Mouse (Mus musculus): ENCODE results near the gene Dusp9. TPM values are rescaled to one million over a fixed set of nuclear protein-coding genes. Genes with fewer than 3 reads are reported as not detected.

The Dusp9 gene
- total RNA-seq, 1 experiment = 197 TPM

GRCm38 (mm10) chrX:73645121-73645520 is 5.9 kb downstream of the Dusp9 start:
- peak; percentile 90 for TF ChIP-seq ZNF384 (IDR thresholded peaks at IDR 0.05; ENCODE audit: low read depth, low read length)
- no peak for TF ChIP-seq MAFK (IDR thresholded peaks at IDR 0.05; ENCODE audit: insufficient read depth, low read depth, low read length)
- no peak for TF ChIP-seq ZC3H11A (IDR thresholded peaks at IDR 0.05; ENCODE audit: borderline replicate concordance, low read depth, low read length)

GRCm38 (mm10) chrX:73650869-73651268 is 11.7 kb downstream of the Dusp9 start:
- Histone ChIP-seq H3K4me1 (ENCODE audit: control insufficient read depth in 2 of 2, insufficient read depth in 2 of 2, low read length in 2 of 2, poor library complexity in 1 of 2) (no peaks in the 10 kb centered on the region), H3K4me3 (ENCODE audit: insufficient read depth in 1 of 2, low read depth in 1 of 2, low read length in 2 of 2, poor library complexity in 1 of 2, severe bottlenecking in 1 of 2) (no peak overlapping the region), H3K36me3 (ENCODE audit: control insufficient read depth, insufficient read depth, low read length, poor library complexity, severe bottlenecking) (no peaks in the 10 kb centered on the region), H3K9ac (ENCODE audit: insufficient read depth, low read depth, low read length, poor library complexity, severe bottlenecking) (no peak overlapping the region), H3K27ac (ENCODE audit: insufficient read depth, low read depth, low read length, poor library complexity, severe bottlenecking) (no peak overlapping the region), H3K9me3 (ENCODE audit: control insufficient read depth, insufficient read depth, low read depth, low read length) (no peaks in the 10 kb centered on the region)
- DNase-seq (ENCODE audit: low read depth, low spot score) = no peak
- TF ChIP-seq ZNF384 (IDR thresholded peaks at IDR 0.05; ENCODE audit: low read depth, low read length) (no peak), CHD2 (IDR thresholded peaks at IDR 0.05; ENCODE audit: low read depth, low read length) (no peak), HCFC1 (IDR thresholded peaks at IDR 0.05; ENCODE audit: borderline replicate concordance, insufficient read depth, low read length) (no peak), MAFK (IDR thresholded peaks at IDR 0.05; ENCODE audit: insufficient read depth, low read depth, low read length) (no peak), ZC3H11A (IDR thresholded peaks at IDR 0.05; ENCODE audit: borderline replicate concordance, low read depth, low read length) (no peak)
- in situ Hi-C loops (cut with MboI; ENCODE audit: low sequenced_read_pairs in 2 of 2, unreplicated experiment in 2 of 2) = loop anchor here in 1 of 2 experiments (10.0 to 25.0 kb wide), 2 partner anchors 76 to 614 kb away; partner anchors contain the start of gene Pnma5

More at GRCm38 (mm10) chrX:73645121-73645520, 5.9 kb downstream of the Dusp9 start:
- H3K9me3 ChIP-seq (ENCODE audit: control insufficient read depth, insufficient read depth, low read depth, low read length) = no peaks in the 10 kb centered on the region
- peaks cover 20% of the 10 kb centered on the region for H3K36me3 ChIP-seq (ENCODE audit: control insufficient read depth, insufficient read depth, low read length, poor library complexity, severe bottlenecking)
- H3K4me1 ChIP-seq (ENCODE audit: control insufficient read depth in 2 of 2, insufficient read depth in 2 of 2, low read length in 2 of 2, poor library complexity in 1 of 2) = peaks cover 0 to 14% of the 10 kb centered on the region in 2 experiments; a peak in 2 of 4 replicates
- in situ Hi-C loops (cut with MboI; ENCODE audit: low sequenced_read_pairs in 2 of 2, unreplicated experiment in 2 of 2) = no loop called here
- H3K27ac ChIP-seq (ENCODE audit: insufficient read depth, low read depth, low read length, poor library complexity, severe bottlenecking) = no peak overlapping the region
- no peak overlapping the region for H3K4me3 ChIP-seq (ENCODE audit: insufficient read depth in 1 of 2, low read depth in 1 of 2, low read length in 2 of 2, poor library complexity in 1 of 2, severe bottlenecking in 1 of 2)
- no peak overlapping the region for H3K9ac ChIP-seq (ENCODE audit: insufficient read depth, low read depth, low read length, poor library complexity, severe bottlenecking)
- DNase-seq (ENCODE audit: low read depth, low spot score) = no peak

- H3K27ac ChIP-seq (ENCODE audit: insufficient read depth, low read depth, low read length, poor library complexity, severe bottlenecking) = no peak overlapping the region
- in situ Hi-C loops (cut with MboI; ENCODE audit: low sequenced_read_pairs in 2 of 2, unreplicated experiment in 2 of 2) = loop anchor here in 1 of 2 experiments (10.0 to 25.0 kb wide), 2 partner anchors 79 to 616 kb away; partner anchors contain the start of gene Pnma5
These were observed 14.2 kb downstream of the Dusp9 start for GRCm38 (mm10) chrX:73653392-73653791.

DNA sequence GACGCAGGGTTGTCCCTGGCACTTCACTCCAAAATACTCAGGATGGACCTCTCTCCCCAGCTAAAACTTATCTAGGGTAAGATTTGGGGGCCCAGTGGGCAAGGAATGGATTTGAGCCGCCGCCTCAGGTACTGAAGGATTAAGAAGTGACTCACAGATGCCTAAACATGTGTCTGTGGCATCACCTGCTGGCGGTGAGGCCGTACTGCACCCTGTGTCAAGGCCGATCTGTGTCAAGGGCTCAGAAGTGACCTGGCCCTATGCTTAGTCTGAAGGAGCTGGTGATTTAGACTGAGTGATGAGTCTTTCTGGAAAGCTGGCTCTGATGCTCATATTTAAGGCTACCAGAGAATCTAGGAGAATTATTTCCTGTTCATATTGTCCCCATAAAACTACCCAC is 15.0 kb downstream of the Dusp9 start:
- no peak for TF ChIP-seq HCFC1 (IDR thresholded peaks at IDR 0.05; ENCODE audit: borderline replicate concordance, insufficient read depth, low read length)
- TF ChIP-seq ZC3H11A (IDR thresholded peaks at IDR 0.05; ENCODE audit: borderline replicate concordance, low read depth, low read length) = peak; percentile 86; the same call in 1 of the 2 replicates
- Histone ChIP-seq H3K27ac (ENCODE audit: insufficient read depth, low read depth, low read length, poor library complexity, severe bottlenecking) (no peak overlapping the region), H3K4me1 (ENCODE audit: control insufficient read depth in 2 of 2, insufficient read depth in 2 of 2, low read length in 2 of 2, poor library complexity in 1 of 2) (peaks cover 0 to 7% of the 10 kb centered on the region in 2 experiments; a peak in 1 of 4 replicates), H3K9me3 (ENCODE audit: control insufficient read depth, insufficient read depth, low read depth, low read length) (no peaks in the 10 kb centered on the region), H3K36me3 (ENCODE audit: control insufficient read depth, insufficient read depth, low read length, poor library complexity, severe bottlenecking) (no peaks in the 10 kb centered on the region), H3K9ac (ENCODE audit: insufficient read depth, low read depth, low read length, poor library complexity, severe bottlenecking) (no peak overlapping the region; the same call in 1 of the 2 replicates), H3K4me3 (ENCODE audit: insufficient read depth in 1 of 2, low read depth in 1 of 2, low read length in 2 of 2, poor library complexity in 1 of 2, severe bottlenecking in 1 of 2) (no peak overlapping the region; a peak in 1 of 4 replicates)
- in situ Hi-C loops (cut with MboI; ENCODE audit: low sequenced_read_pairs in 2 of 2, unreplicated experiment in 2 of 2) = loop anchor here in 1 of 2 experiments (10.0 to 25.0 kb wide), 2 partner anchors 79 to 617 kb away; partner anchors contain the start of gene Pnma5
- DNase-seq (ENCODE audit: low read depth, low spot score) = no peak

More at GRCm38 (mm10) chrX:73653392-73653791, 14.2 kb downstream of the Dusp9 start:
- Histone ChIP-seq H3K9me3 (ENCODE audit: control insufficient read depth, insufficient read depth, low read depth, low read length) (no peaks in the 10 kb centered on the region), H3K9ac (ENCODE audit: insufficient read depth, low read depth, low read length, poor library complexity, severe bottlenecking) (no peak overlapping the region), H3K4me3 (ENCODE audit: insufficient read depth in 1 of 2, low read depth in 1 of 2, low read length in 2 of 2, poor library complexity in 1 of 2, severe bottlenecking in 1 of 2) (no peak overlapping the region), H3K36me3 (ENCODE audit: control insufficient read depth, insufficient read depth, low read length, poor library complexity, severe bottlenecking) (no peaks in the 10 kb centered on the region), H3K4me1 (ENCODE audit: control insufficient read depth in 2 of 2, insufficient read depth in 2 of 2, low read length in 2 of 2, poor library complexity in 1 of 2) (0 out of 4 replicates have a peak, but pooled peaks cover 0 to 1% of the 10 kb centered on the region in 2 experiments)
- TF ChIP-seq CHD2 (IDR thresholded peaks at IDR 0.05; ENCODE audit: low read depth, low read length) (no peak), MAFK (IDR thresholded peaks at IDR 0.05; ENCODE audit: insufficient read depth, low read depth, low read length) (no peak), HCFC1 (IDR thresholded peaks at IDR 0.05; ENCODE audit: borderline replicate concordance, insufficient read depth, low read length) (no peak), ZC3H11A (IDR thresholded peaks at IDR 0.05; ENCODE audit: borderline replicate concordance, low read depth, low read length) (no peak), ZNF384 (IDR thresholded peaks at IDR 0.05; ENCODE audit: low read depth, low read length) (no peak)
- DNase-seq (ENCODE audit: low read depth, low spot score) = no peak

All from ES-E14 (cell line).